Mouse (Mus musculus) heart, embryonic 15.5 days (tissue): ENCODE data around the gene Spag7. TPM values are rescaled to one million over a fixed set of nuclear protein-coding genes. Genes with fewer than 3 reads are reported as not detected.

Source experiments
- ATAC-seq: fragments of 200-750 bp; cut with Nextera tagmentation; replicated peaks from 2 replicates; pipeline ENCODE4 v1.8.0; 2017; ENCODE audit warnings: low read depth, moderate TSS enrichment; ENCODE audit not compliant: insufficient number of reproducible peaks, insufficient read depth, low FRiP score
- H3K27ac ChIP-seq: fragments of 300-500 bp; sonication (generic); 2 replicates; pipeline ENCODE4 v1.5.1; 2015; ENCODE audit warnings: mild to moderate bottlenecking, inconsistent platforms
- H3K27me3 ChIP-seq: fragments of 300-500 bp; sonication (generic); 2 replicates; pipeline ENCODE4 v1.6.1; 2015; ENCODE audit warnings: inconsistent platforms
- H3K36me3 ChIP-seq: fragments of 300-500 bp; sonication (generic); 2 replicates; pipeline ENCODE4 v1.6.1; 2015; ENCODE audit warnings: mild to moderate bottlenecking, inconsistent platforms
- H3K4me1 ChIP-seq: fragments of 300-500 bp; sonication (generic); replicated peaks from 2 replicates; pipeline ENCODE4 v1.6.1; 2015; ENCODE audit warnings: inconsistent platforms
- H3K4me2 ChIP-seq: fragments of 300-500 bp; sonication (generic); 2 replicates; pipeline ENCODE4 v1.6.1; 2015; ENCODE audit warnings: inconsistent platforms, mild to moderate bottlenecking, moderate library complexity
- H3K4me3 ChIP-seq: fragments of 300-500 bp; sonication (generic); 2 replicates; pipeline ENCODE4 v1.5.1; 2015; ENCODE audit warnings: mild to moderate bottlenecking, inconsistent platforms
- H3K9ac ChIP-seq: fragments of 300-500 bp; sonication (generic); 2 replicates; pipeline ENCODE4 v1.6.1; 2015; ENCODE audit warnings: mild to moderate bottlenecking, inconsistent platforms
- H3K9me3 ChIP-seq: fragments of 300-500 bp; sonication (generic); replicated peaks from 2 replicates; pipeline ENCODE4 v1.6.1; 2016; ENCODE audit warnings: inconsistent platforms
- WGBS: fragments of 180-500 bp; shearing (Covaris S2); methylation state at CpG from one replicate; pipeline ENCODE4 v1.1.7; 2015; ENCODE audit warnings: mixed read lengths; 5-methylcytosine and 5-hydroxymethylcytosine counted together
- polyA plus RNA-seq: library from polyadenylated mRNA; unstranded; fragments of >200 nt; fragmentation: Nextera tagmentation; extraction: Ambion mirVana; gene quantifications from 2 replicates; pipeline ENCODE4 v1.2.1, GENCODE M21; 2015

Gene Spag7
- polyA plus RNA-seq, 1 experiment from 2014 or later = 168 TPM

DNA sequence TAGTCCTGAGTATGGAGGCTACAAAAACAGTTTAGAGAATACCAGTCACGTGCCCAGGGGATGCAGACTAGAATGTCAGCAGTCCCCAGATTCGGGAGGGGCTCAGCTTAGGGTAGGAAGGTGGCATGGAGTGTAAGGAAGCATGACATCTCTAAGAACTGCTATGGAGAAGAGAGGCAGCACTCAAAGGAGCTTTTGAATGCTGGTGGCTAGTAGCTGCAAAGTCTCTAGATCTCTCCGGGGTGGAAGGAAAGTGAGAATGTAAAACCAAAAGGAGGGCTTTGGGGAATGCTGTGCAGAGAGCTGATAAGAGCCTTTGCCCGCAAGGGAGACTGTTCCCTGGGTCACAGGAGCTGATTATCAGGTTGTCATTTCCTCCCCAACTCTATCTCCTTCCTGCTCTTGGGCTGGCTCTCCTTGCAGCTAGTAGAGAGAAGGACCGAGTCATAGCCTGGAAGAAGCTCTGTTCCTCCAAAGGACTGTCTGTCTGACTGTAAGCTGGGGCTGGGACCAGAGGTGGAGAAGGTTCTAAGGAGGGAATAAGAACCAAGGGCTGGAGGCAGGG lies 30.4 kb downstream of the Spag7 start, which contains the start of gene Gp1ba:
TSS of gene Gp1ba (plus strand) at position 409 of the 565 bp plus-strand sequence.
- Histone ChIP-seq H3K36me3 (no peaks in the 10 kb centered on the region), H3K4me3 (no peak within 1 kb of the TSS), H3K4me2 (peak within 1 kb of the TSS; percentile 1; the same call in 1 of the 2 replicates), H3K27ac (peak within 1 kb of the TSS; percentile 46; the same call in 1 of the 2 replicates), H3K27me3 (no peaks in the 10 kb centered on the region), H3K9me3 (no peaks in the 10 kb centered on the region), H3K4me1 (peaks cover 9% of the 10 kb centered on the region), H3K9ac (no peak within 1 kb of the TSS)
- no peak for ATAC-seq
- WGBS = 9% methylated on average over 5 of the region's 5 CpGs

DNA sequence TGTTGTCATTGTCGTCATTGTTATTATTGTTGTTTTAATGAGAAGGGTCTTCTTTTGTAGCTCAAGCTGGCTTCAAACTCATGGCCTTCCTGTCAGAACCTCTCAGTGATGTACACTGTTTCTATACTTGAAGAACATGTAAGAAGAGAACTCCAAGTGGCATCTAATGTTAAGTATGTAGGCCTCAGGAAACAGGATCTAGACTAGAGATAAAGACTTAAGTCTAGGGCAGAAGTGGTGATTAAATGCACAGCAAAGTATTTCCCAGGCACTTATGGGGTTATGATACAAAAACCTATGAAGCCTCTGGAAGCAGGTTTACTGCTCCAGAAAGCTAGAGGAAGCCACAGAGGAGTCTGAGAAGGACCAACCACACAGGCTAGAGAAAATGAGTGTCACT lies 30.9 kb downstream of the Spag7 start:
- H3K4me2 ChIP-seq = no peak overlapping the region
- WGBS = 54% methylated on average over 1 of the region's 1 CpGs
- peaks cover 9% of the 10 kb centered on the region for H3K4me1 ChIP-seq
- no peak overlapping the region for H3K9ac ChIP-seq
- no peak for ATAC-seq
- no peak overlapping the region for H3K4me3 ChIP-seq
- H3K27ac ChIP-seq = peak overlapping the region; percentile 46; the same call in 1 of the 2 replicates
- no peaks in the 10 kb centered on the region for H3K9me3 ChIP-seq
- no peaks in the 10 kb centered on the region for H3K27me3 ChIP-seq
- H3K36me3 ChIP-seq = no peaks in the 10 kb centered on the region

DNA sequence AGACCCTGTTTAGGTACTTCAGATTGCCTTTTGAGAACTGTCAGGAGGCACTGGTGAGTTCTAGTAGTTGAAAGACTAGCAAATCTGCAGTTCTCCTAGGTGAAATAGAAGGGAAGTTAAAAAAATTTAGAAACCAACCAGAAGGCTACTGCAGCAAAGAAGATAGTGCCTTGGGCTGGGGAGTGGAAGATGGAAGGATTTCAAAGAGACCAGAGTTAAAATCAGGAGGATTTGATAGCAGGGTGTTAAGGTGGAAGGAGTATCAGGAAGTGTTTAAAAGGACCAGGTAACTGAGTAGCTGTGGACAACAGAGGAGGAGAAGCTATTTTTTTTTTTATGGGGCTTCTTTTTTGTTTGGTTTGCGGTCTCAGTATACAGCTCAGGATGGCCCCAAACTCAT lies 31.5 kb downstream of the Spag7 start:
- ATAC-seq = no peak
- Histone ChIP-seq H3K9ac (no peak overlapping the region), H3K27ac (0 out of 2 replicates have a peak overlapping the region, but pooled peaks have one; percentile 46), H3K4me2 (no peak overlapping the region), H3K4me3 (no peak overlapping the region), H3K36me3 (no peaks in the 10 kb centered on the region), H3K4me1 (peaks cover 9% of the 10 kb centered on the region), H3K27me3 (no peaks in the 10 kb centered on the region), H3K9me3 (no peaks in the 10 kb centered on the region)
- WGBS = 96% methylated on average over 1 of the region's 1 CpGs

DNA sequence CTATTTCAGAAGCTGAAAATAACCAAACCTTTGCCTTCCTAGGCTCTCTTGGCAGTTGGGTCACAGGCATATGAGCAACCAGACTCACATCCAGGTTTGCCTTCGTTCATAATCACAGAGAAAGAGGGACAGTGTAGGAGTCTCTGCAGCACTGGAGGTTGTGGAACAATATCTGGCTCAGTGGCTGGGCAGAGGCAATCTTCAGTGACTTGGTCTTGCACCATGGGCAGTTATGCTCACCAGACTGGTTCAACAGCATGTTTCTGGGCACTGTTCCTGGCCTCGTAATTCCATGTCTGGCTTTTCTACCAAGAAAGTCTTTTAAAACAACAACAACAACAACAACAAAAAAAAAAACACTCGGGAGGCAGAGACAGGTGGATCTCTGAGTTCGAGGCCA lies 33.6 kb downstream of the Spag7 start:
- no peak overlapping the region for H3K27ac ChIP-seq
- no peak overlapping the region for H3K4me3 ChIP-seq
- H3K9ac ChIP-seq = no peak overlapping the region
- H3K9me3 ChIP-seq = no peaks in the 10 kb centered on the region
- no peak for ATAC-seq
- WGBS = 81% methylated on average over 4 of the region's 4 CpGs
- H3K4me2 ChIP-seq = no peak overlapping the region
- no peaks in the 10 kb centered on the region for H3K27me3 ChIP-seq
- no peaks in the 10 kb centered on the region for H3K36me3 ChIP-seq
- H3K4me1 ChIP-seq = peaks cover 9% of the 10 kb centered on the region

DNA sequence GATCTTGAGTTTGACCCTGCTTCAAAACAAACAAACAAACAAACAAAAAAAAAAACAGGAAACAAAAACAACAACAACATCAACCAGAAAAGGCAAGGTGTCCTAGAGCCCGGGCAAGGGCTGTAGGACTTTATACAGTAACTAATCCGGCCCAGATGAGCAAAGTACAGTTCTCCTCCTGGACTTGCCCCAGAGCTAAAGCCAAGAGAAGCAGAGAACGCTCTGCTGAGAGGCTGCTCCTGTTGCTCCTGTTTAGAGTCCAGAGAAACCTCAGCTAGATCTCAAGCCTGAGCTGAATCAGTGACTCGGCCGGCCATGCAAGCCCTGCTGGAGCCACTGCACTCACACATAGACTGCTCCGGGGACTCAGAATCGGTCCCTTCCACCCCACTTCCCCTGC lies 39.1 kb downstream of the Spag7 start:
- 76% methylated on average over 7 of the region's 7 CpGs for WGBS
- H3K27ac ChIP-seq = no peak overlapping the region
- ATAC-seq = no peak
- no peak overlapping the region for H3K4me2 ChIP-seq
- no peak overlapping the region; the same call in 1 of the 2 replicates for H3K9ac ChIP-seq
- no peak overlapping the region for H3K4me3 ChIP-seq
- no peaks in the 10 kb centered on the region for H3K27me3 ChIP-seq
- no peaks in the 10 kb centered on the region for H3K36me3 ChIP-seq
- H3K4me1 ChIP-seq = no peaks in the 10 kb centered on the region
- no peaks in the 10 kb centered on the region for H3K9me3 ChIP-seq

DNA sequence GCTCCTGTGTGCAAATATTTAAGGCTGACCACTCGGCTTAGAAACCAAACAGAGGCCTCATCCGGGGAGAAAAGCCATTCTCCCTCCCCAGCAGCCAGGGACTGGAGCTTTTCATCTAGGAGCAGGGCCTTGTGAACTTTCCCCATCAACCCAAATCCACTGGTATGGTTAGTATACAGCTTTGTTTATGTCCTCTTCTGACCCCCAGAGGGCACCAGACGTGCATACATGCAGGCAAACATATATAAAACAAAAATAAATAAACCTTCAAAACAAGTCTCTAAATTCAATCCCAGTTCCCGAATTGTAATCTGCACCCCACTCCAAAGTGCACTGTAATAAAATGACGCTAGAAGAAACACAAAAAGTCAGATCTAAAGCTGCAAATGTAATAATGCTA lies 39.7 kb downstream of the Spag7 start:
- H3K4me1 ChIP-seq = no peaks in the 10 kb centered on the region
- no peaks in the 10 kb centered on the region for H3K36me3 ChIP-seq
- no peaks in the 10 kb centered on the region for H3K9me3 ChIP-seq
- 49% methylated on average over 5 of the region's 5 CpGs for WGBS
- no peak overlapping the region for H3K4me2 ChIP-seq
- H3K4me3 ChIP-seq = no peak overlapping the region
- no peak for ATAC-seq
- no peak overlapping the region for H3K27ac ChIP-seq
- H3K27me3 ChIP-seq = no peaks in the 10 kb centered on the region
- H3K9ac ChIP-seq = no peak overlapping the region

DNA sequence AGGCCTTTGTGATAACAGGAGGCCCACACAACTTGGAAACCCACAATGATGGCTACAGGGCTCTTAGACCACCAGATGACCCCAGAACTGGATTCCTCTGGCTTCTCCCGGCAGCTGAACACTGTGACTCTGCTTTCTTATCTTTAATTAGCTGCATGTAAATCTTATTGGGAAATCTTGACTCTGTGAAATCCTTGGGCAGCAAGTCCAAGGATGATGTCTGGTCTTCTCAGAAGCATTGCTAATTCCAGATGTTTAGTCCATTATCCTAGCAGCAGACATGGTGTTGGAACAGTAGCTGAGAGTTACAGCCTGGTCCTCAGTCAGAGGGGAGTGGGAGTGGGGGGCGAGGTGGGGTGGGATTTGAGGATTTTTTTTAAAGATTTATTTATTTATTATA lies 40.8 kb downstream of the Spag7 start:
- H3K9ac ChIP-seq = no peak overlapping the region
- no peak overlapping the region for H3K27ac ChIP-seq
- no peak overlapping the region for H3K4me2 ChIP-seq
- ATAC-seq = no peak
- no peak overlapping the region for H3K4me3 ChIP-seq
- no peaks in the 10 kb centered on the region for H3K36me3 ChIP-seq
- no peaks in the 10 kb centered on the region for H3K27me3 ChIP-seq
- 55% methylated on average over 2 of the region's 2 CpGs for WGBS
- H3K4me1 ChIP-seq = no peaks in the 10 kb centered on the region
- H3K9me3 ChIP-seq = no peaks in the 10 kb centered on the region

DNA sequence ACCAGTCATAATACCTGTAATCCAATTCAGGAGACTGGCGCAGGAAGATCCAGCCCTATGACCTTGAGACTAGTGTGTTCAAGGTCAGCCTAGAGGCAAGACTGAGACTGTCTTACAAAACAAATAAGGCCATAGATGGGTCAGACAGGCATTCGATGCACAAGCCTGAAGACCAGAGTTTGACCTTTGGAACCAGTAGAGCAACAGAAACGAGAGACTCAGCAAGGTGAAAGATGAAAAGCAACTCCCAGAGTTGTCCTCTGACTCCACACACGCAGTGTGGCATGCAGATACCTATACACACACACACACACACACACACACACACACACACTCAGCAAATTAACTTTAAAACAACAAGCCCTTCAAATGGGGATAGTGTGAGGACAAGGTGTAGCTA lies 42.3 kb downstream of the Spag7 start:
- Histone ChIP-seq H3K9me3 (no peaks in the 10 kb centered on the region), H3K4me3 (no peak overlapping the region), H3K9ac (no peak overlapping the region), H3K4me1 (peaks cover 3% of the 10 kb centered on the region; the same call in 1 of the 2 replicates), H3K27me3 (no peaks in the 10 kb centered on the region), H3K27ac (no peak overlapping the region), H3K4me2 (no peak overlapping the region), H3K36me3 (no peaks in the 10 kb centered on the region)
- ATAC-seq = no peak
- WGBS = 70% methylated on average over 4 of the region's 4 CpGs

DNA sequence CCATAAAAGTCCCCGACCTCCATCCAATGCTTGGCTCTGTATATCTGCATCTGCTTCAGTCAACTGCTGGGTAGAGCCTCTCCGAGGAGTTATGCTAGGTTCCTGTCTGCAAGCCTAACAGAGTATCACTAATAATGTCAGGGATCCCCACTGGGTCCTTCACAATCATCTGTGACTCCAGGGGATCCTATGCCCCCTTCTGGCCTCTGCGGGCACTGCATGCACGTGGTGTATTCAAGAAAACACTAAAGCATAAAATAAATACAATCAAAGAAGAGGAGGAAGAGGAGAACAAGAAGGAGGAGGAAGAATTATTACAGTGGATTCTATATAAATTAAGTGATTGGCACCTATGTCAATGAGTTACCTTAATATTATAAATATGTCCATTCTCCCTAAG lies 43.7 kb downstream of the Spag7 start:
- H3K36me3 ChIP-seq = no peaks in the 10 kb centered on the region
- WGBS = 53% methylated on average over 4 of the region's 4 CpGs
- no peak for ATAC-seq

DNA sequence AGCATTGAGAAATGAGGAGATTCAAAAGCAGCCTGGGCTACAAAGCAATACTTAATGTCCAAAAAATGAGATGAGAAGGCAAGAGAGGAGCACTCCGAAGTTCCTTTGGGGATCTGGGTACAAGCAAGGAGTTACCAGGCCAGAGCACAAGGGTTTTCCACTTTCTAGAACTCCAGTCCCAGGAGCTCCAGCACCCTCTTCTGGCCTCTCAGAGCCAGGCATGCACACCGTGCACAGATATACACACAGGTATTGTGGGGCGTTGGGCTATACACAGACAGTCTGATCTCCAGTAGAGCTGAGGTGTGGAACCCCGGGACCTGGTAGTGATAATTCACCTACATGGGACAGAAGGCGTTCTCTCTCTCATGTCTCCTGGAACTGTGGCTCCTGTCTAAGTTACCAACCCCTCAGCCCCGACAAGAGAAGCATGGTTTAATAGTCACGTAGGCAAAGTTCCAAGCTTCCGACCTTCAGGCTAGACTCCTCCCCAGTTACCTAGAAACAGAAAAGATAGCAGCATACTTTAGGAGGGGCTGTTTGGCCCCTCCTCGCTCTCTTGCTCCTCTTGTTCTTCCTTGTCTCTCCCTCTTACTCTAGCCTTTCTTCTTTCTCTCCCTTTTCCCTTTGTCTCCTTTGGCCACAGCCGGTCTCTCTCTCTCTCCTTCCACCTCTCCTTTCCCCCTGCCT lies 46.0 kb downstream of the Spag7 start:
- Histone ChIP-seq H3K36me3 (no peaks in the 10 kb centered on the region), H3K27ac (no peak overlapping the region), H3K27me3 (no peaks in the 10 kb centered on the region), H3K4me2 (no peak overlapping the region), H3K4me3 (no peak overlapping the region), H3K4me1 (peaks cover 5% of the 10 kb centered on the region; the same call in 1 of the 2 replicates), H3K9me3 (no peaks in the 10 kb centered on the region), H3K9ac (no peak overlapping the region)
- WGBS = 63% methylated on average over 10 of the region's 10 CpGs
- no peak for ATAC-seq

More for the DNA sequence above, 43.7 kb downstream of the Spag7 start:
- Histone ChIP-seq H3K9ac (no peak overlapping the region), H3K4me3 (no peak overlapping the region), H3K9me3 (no peaks in the 10 kb centered on the region), H3K4me2 (no peak overlapping the region), H3K27ac (no peak overlapping the region), H3K4me1 (peaks cover 5% of the 10 kb centered on the region; the same call in 1 of the 2 replicates), H3K27me3 (no peaks in the 10 kb centered on the region)

DNA sequence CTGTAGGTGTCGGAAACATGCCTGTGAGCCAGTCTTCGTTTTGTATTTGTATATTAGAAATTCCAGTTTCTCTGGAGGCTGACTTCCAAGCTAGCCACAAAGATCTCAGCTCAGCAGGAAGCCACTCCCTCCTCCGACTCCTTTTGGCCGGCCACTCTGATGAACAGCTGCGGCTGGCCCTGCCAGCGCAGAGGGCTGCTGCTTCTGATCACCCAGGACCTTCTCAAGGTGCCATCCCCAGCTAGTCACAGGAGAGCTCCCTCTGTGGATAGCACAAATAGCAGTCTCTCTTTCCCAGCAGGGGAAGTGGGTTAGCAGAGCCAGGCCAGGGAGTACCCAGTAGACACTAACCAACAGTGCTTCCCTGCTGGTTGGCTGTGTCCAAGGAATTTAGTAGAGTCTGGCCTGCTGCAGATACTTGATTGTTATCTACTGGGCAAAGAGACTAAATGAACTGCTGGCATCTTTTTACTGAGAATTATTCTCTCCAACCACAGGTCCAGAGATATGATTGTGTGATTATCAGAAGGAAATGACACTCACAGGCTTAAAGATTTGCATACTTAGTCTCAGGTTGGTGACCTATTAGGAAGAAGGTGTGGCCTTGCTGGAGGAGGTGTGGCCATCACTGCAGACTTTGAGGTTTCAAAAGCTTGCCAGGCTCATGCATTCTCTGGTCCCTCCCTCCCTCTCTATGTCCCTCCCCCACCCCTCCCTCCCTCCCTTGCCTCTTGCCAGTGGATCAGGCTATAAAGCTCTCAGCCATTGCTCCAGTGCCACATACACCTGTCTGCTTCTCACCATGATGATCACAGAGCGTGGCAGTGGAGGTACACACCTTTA lies 47.0 kb downstream of the Spag7 start:
- Histone ChIP-seq H3K36me3 (no peaks in the 10 kb centered on the region), H3K4me1 (peaks cover 5% of the 10 kb centered on the region; the same call in 1 of the 2 replicates), H3K27ac (0 out of 2 replicates have a peak overlapping the region, but pooled peaks have one; percentile 21), H3K27me3 (no peaks in the 10 kb centered on the region), H3K9me3 (no peaks in the 10 kb centered on the region), H3K4me3 (no peak overlapping the region), H3K4me2 (no peak overlapping the region), H3K9ac (no peak overlapping the region)
- no peak for ATAC-seq
- WGBS = 39% methylated on average over 7 of the region's 7 CpGs
